Mouse (Mus musculus) heart, postnatal 0 days (tissue): Measurements from ENCODE around the gene Treml4. TPM values are rescaled to one million over a fixed set of nuclear protein-coding genes. Genes with fewer than 3 reads are reported as not detected.

Source experiments
- ATAC-seq: fragments of 200-750 bp; cut with Nextera tagmentation; 2 replicates; pipeline ENCODE4 v1.8.0; 2017; ENCODE audit warnings: low read depth, moderate number of reproducible peaks, moderate library complexity; ENCODE audit not compliant: insufficient read depth
- DNase-seq: peaks from one replicate; pipeline ENCODE4 v3.0.0-alpha.2; 2016; ENCODE audit warnings: low spot score
- H3K27ac ChIP-seq: fragments of 300-500 bp; sonication (generic); 2 replicates; pipeline ENCODE4 v1.5.1; 2014; ENCODE audit warnings: low read depth, mild to moderate bottlenecking
- H3K27me3 ChIP-seq: fragments of 300-500 bp; sonication (generic); 2 replicates; pipeline ENCODE4 v1.6.1; 2014; ENCODE audit warnings: low read length, mixed read lengths; ENCODE audit not compliant: control insufficient read depth, insufficient read depth
- H3K36me3 ChIP-seq: fragments of 300-500 bp; sonication (generic); replicated peaks from 2 replicates; pipeline ENCODE4 v1.6.1; 2014; ENCODE audit warnings: low read length, mixed read lengths; ENCODE audit not compliant: control insufficient read depth, insufficient read depth
- H3K4me1 ChIP-seq: fragments of 300-500 bp; sonication (generic); 2 replicates; pipeline ENCODE4 v1.6.1; 2014; ENCODE audit warnings: antibody characterized with exemption; ENCODE audit not compliant: control insufficient read depth, insufficient read depth
- H3K4me2 ChIP-seq: fragments of 300-500 bp; sonication (generic); 2 replicates; pipeline ENCODE4 v1.6.1; 2014; ENCODE audit warnings: low read depth, mild to moderate bottlenecking, low read length, moderate library complexity
- H3K4me3 ChIP-seq: fragments of 300-500 bp; sonication (generic); 2 replicates; pipeline ENCODE4 v1.5.1; 2014; ENCODE audit warnings: low read depth, low read length
- H3K9ac ChIP-seq: fragments of 300-500 bp; sonication (generic); replicated peaks from 2 replicates; pipeline ENCODE4 v1.6.1; 2014; ENCODE audit warnings: low read depth, low read length, mixed read lengths
- H3K9me3 ChIP-seq: fragments of 300-500 bp; sonication (generic); replicated peaks from 2 replicates; pipeline ENCODE4 v1.6.1; 2016; ENCODE audit warnings: low read length; ENCODE audit not compliant: control insufficient read depth
- CTCF ChIP-seq: IDR thresholded peaks from 2 replicates; pipeline ENCODE4 v1.5.1; 2016; ENCODE audit warnings: antibody characterized with exemption, control low read depth, low read depth
- EP300 ChIP-seq: IDR thresholded peaks from 2 replicates; pipeline ENCODE4 v1.6.1; 2016; ENCODE audit warnings: antibody characterized with exemption, low read depth
- WGBS: fragments of 180-500 bp; shearing (Covaris S2); extraction: QIAGEN DNeasy Blood & Tissue Kit; methylation state at CpG from one replicate; pipeline ENCODE4 v1.1.7; 2014; 5-methylcytosine and 5-hydroxymethylcytosine counted together
- polyA plus RNA-seq: library from polyadenylated mRNA; unstranded; fragments of >200 nt; fragmentation: Nextera tagmentation; extraction: Ambion mirVana; gene quantifications from 2 replicates; pipeline ENCODE4 v1.2.1, GENCODE M21; 2015
- total RNA-seq: library from RNA; depleted of rRNA; stranded (reverse); fragments of >200 nt; gene quantifications from 2 replicates; pipeline ENCODE4 v1.2.3, GENCODE M21; 2014; ENCODE audit warnings: low replicate concordance; rRNA removed

Treml4 gene
- total and polyA plus RNA-seq, 2 experiments from 2014 or later, result 0.44 TPM; not detected in 1

DNA sequence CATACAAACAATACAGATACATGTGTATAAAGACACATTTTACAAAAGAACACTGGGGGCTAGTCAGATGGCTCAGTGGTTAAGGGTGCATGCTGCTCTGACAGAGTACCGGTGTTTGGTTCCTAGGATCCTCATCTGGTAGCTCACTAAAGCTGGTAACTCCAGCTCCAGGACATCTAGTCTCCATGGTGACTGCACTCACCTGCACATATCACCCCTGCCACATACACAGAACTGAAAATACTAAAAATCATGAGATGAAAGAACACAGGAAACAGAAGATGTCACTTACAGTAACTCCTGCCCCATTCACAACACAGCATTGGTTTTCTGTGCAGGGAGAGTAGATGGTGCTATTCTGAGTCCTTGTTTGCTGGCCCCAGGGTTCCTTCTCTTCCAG lies 54.6 kb downstream of the Treml4 start:
- WGBS, result 93% methylated on average over 1 of the region's 1 CpGs
- Histone ChIP-seq H3K4me1 (no peaks in the 10 kb centered on the region), H3K9ac (no peak overlapping the region), H3K27me3 (no peaks in the 10 kb centered on the region), H3K4me2 (no peak overlapping the region), H3K36me3 (no peaks in the 10 kb centered on the region), H3K4me3 (no peak overlapping the region), H3K9me3 (no peaks in the 10 kb centered on the region), H3K27ac (no peak overlapping the region)
- DNase-seq (no peak), ATAC-seq (no peak)
- no peak for TF ChIP-seq CTCF
- no peak for TF ChIP-seq EP300

DNA sequence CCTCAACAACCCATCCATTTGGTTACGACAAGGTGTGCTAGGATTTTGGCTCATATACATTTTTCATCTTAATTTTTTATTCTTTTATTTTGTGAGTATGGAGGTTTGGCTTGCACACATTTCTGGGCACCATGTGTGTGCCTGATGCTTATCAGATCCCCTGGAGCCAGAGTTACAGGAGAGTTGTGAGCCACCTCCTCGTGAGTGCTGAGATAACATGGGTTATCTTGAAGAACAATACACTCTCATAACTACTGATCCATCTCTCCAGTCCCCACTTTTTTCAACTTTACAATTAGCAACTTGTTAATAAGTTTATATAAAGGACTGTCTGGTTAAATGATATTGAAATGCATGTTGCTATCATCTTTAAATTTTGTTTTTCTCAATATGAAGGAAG lies 57.2 kb downstream of the Treml4 start:
- Histone ChIP-seq H3K4me2 (no peak overlapping the region), H3K36me3 (no peaks in the 10 kb centered on the region), H3K4me1 (no peaks in the 10 kb centered on the region), H3K9me3 (no peaks in the 10 kb centered on the region), H3K9ac (no peak overlapping the region), H3K4me3 (no peak overlapping the region), H3K27ac (no peak overlapping the region), H3K27me3 (no peaks in the 10 kb centered on the region)
- DNase-seq (no peak), ATAC-seq (no peak)
- WGBS, result 53% methylated on average over 2 of the region's 2 CpGs
- TF ChIP-seq EP300, result no peak
- no peak for TF ChIP-seq CTCF

DNA sequence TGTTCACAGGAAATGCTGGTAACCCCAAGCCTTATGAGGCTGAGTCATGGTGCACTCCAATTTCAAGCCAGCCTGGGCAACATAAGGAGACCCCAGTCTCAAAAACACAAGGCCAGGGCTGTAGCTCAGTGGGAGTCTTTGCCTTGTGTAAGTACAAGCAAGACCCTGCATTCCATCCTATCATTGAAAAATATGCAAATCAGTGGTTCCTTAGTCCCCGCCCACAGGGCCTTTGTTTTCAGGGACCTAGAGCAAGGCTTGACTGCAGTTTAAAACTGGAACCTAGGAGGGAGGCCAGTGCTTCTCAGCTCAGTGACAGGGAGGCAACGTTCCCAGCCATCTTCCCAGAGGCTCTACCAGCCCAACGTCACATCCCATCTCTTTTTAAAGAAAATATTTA lies 59.1 kb downstream of the Treml4 start:
- ATAC-seq (no peak), DNase-seq (no peak)
- H3K4me1 ChIP-seq, result no peaks in the 10 kb centered on the region
- no peaks in the 10 kb centered on the region for H3K36me3 ChIP-seq
- H3K27ac ChIP-seq, result no peak overlapping the region
- 80% methylated on average over 3 of the region's 3 CpGs for WGBS
- H3K9me3 ChIP-seq, result no peaks in the 10 kb centered on the region
- H3K9ac ChIP-seq, result no peak overlapping the region
- TF ChIP-seq EP300 (no peak), CTCF (no peak)
- H3K4me3 ChIP-seq, result no peak overlapping the region
- no peak overlapping the region for H3K4me2 ChIP-seq
- no peaks in the 10 kb centered on the region for H3K27me3 ChIP-seq

DNA sequence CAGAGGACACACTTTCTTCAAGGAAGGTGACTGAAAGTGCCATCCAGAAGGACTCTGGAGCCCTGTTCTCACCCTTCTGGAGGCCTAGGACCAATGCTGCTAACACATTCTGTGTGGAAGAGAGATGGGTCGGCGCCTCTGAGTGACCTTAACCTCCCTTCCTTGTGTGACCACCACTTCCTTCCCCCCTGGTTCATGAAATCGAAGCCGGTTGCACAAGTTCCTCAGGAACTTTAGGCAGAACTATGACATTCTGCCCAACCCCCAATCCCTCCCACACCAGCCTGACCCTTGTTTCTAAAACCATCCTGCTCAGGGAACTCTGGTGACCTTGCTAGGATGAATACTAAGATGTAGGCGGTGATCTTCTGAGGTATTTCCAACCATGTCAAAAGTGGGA lies 60.2 kb downstream of the Treml4 start:
- no peaks in the 10 kb centered on the region for H3K36me3 ChIP-seq
- no peak for DNase-seq
- no peaks in the 10 kb centered on the region for H3K9me3 ChIP-seq
- no peaks in the 10 kb centered on the region for H3K4me1 ChIP-seq
- no peak for ATAC-seq
- H3K4me2 ChIP-seq, result no peak overlapping the region
- H3K27ac ChIP-seq, result no peak overlapping the region
- no peak for TF ChIP-seq EP300
- no peak for TF ChIP-seq CTCF
- no peak overlapping the region for H3K9ac ChIP-seq
- H3K4me3 ChIP-seq, result no peak overlapping the region
- H3K27me3 ChIP-seq, result no peaks in the 10 kb centered on the region
- WGBS, result 67% methylated on average over 5 of the region's 5 CpGs

Other genes with a start within 250 kb of the Treml4 start
- gene 1700122O11Rik, start 226.0 kb upstream of the Treml4 start, total RNA-seq, result not detected in 2 replicates
- not detected in 2 replicates for gene 1700122O11Rik, start 226.0 kb upstream of the Treml4 start, polyA plus RNA-seq
- not detected in 2 replicates for gene 1700067P10Rik, start 175.0 kb upstream of the Treml4 start, total RNA-seq
- not detected in 2 replicates for gene 1700067P10Rik, start 175.0 kb upstream of the Treml4 start, polyA plus RNA-seq
- not detected in 2 replicates for gene 9830107B12Rik, start 118.0 kb upstream of the Treml4 start, total RNA-seq
- gene 9830107B12Rik, start 118.0 kb upstream of the Treml4 start, polyA plus RNA-seq, result 0.08 TPM in 1 of 2 replicates, not detected in the other
- not detected in 2 replicates for gene A530064D06Rik, start 97.0 kb upstream of the Treml4 start, total RNA-seq
- gene A530064D06Rik, start 97.0 kb upstream of the Treml4 start, polyA plus RNA-seq, result 0.08 and 0.23 TPM in 2 replicates
- 1.6 TPM in 1 of 2 replicates, not detected in the other for gene Trem1, start 31.5 kb upstream of the Treml4 start, total RNA-seq
- gene Trem1, start 31.5 kb upstream of the Treml4 start, polyA plus RNA-seq, result 0.04 TPM in 2 replicates
- not detected in 2 replicates for gene Trem3, start 16.5 kb upstream of the Treml4 start, total RNA-seq
- 0.11 and 0.15 TPM in 2 replicates for gene Trem3, start 16.5 kb upstream of the Treml4 start, polyA plus RNA-seq
- gene Treml2, start 35.2 kb downstream of the Treml4 start, total RNA-seq, result 0.15 and 7.9 TPM in 2 replicates
- not detected in 2 replicates for gene Treml2, start 35.2 kb downstream of the Treml4 start, polyA plus RNA-seq
- 0.23 and 0.31 TPM in 2 replicates for gene B430306N03Rik, start 51.8 kb downstream of the Treml4 start, total RNA-seq
- gene B430306N03Rik, start 51.8 kb downstream of the Treml4 start, polyA plus RNA-seq, result 0.16 and 0.18 TPM in 2 replicates
- 1.2 and 3.5 TPM in 2 replicates for gene Trem2, start 82.1 kb downstream of the Treml4 start, total RNA-seq
- 2.7 and 3.5 TPM in 2 replicates for gene Trem2, start 82.1 kb downstream of the Treml4 start, polyA plus RNA-seq
- gene Treml1, start 95.6 kb downstream of the Treml4 start, total RNA-seq, result 2.9 TPM in 1 of 2 replicates, not detected in the other
- 0.44 and 0.57 TPM in 2 replicates for gene Treml1, start 95.6 kb downstream of the Treml4 start, polyA plus RNA-seq
- gene Nfya, start 145.6 kb downstream of the Treml4 start, total RNA-seq, result 19.0 and 27.4 TPM in 2 replicates
- gene Nfya, start 145.6 kb downstream of the Treml4 start, polyA plus RNA-seq, result 4.7 and 5.5 TPM in 2 replicates
- gene Oard1, start 145.7 kb downstream of the Treml4 start, total RNA-seq, result 7.1 and 12.9 TPM in 2 replicates
- gene Oard1, start 145.7 kb downstream of the Treml4 start, polyA plus RNA-seq, result 30.3 and 31.4 TPM in 2 replicates
- gene Apobec2, start 168.6 kb downstream of the Treml4 start, total RNA-seq, result 319 and 325 TPM in 2 replicates
- gene Apobec2, start 168.6 kb downstream of the Treml4 start, polyA plus RNA-seq, result 265 and 267 TPM in 2 replicates
- not detected in 2 replicates for gene Tspo2, start 187.2 kb downstream of the Treml4 start, total RNA-seq
- gene Tspo2, start 187.2 kb downstream of the Treml4 start, polyA plus RNA-seq, result 0.63 and 0.75 TPM in 2 replicates
- gene Unc5cl, start 190.6 kb downstream of the Treml4 start, total RNA-seq, result 1.4 TPM in 1 of 2 replicates, not detected in the other
- 0.14 TPM in 1 of 2 replicates, not detected in the other for gene Unc5cl, start 190.6 kb downstream of the Treml4 start, polyA plus RNA-seq